Mouse (Mus musculus) lung, postnatal 10 days (tissue): ENCODE results near the gene Gpr4.

ENCODE experiments used
- DNase-seq: peaks from one replicate; pipeline ENCODE4 v3.0.0; 2021

Gene Gpr4

GRCm38 (mm10) chr7:19229404-19229803 is 17.1 kb downstream of the Gpr4 start:
- no peak for DNase-seq

GRCm38 (mm10) chr7:19230041-19230580 is 17.8 kb downstream of the Gpr4 start:
- no peak for DNase-seq

GRCm38 (mm10) chr7:19230899-19231298 is 18.6 kb downstream of the Gpr4 start:
- DNase-seq, result no peak

GRCm38 (mm10) chr7:19231849-19232248 is 19.5 kb downstream of the Gpr4 start:
- DNase-seq, result no peak

GRCm38 (mm10) chr7:19234652-19235051 is 22.3 kb downstream of the Gpr4 start:
- DNase-seq, result no peak

GRCm38 (mm10) chr7:19235092-19235671 is 22.8 kb downstream of the Gpr4 start:
- no peak for DNase-seq

- DNase-seq, result no peak
Observed at GRCm38 (mm10) chr7:19236411-19236810, 24.1 kb downstream of the Gpr4 start.

GRCm38 (mm10) chr7:19238344-19238743 is 26.0 kb downstream of the Gpr4 start:
- no peak for DNase-seq

GRCm38 (mm10) chr7:19239423-19239822 is 27.1 kb downstream of the Gpr4 start:
- DNase-seq, result peak; percentile 94

- DNase-seq, result no peak
Observed at GRCm38 (mm10) chr7:19239986-19240385, 27.6 kb downstream of the Gpr4 start.

GRCm38 (mm10) chr7:19240905-19241463 is 28.6 kb downstream of the Gpr4 start:
- DNase-seq, result no peak

GRCm38 (mm10) chr7:19242005-19242404 is 29.7 kb downstream of the Gpr4 start:
- DNase-seq, result no peak

- no peak for DNase-seq
Observed at GRCm38 (mm10) chr7:19243858-19244257, 31.5 kb downstream of the Gpr4 start.

GRCm38 (mm10) chr7:19245083-19245482 is 32.7 kb downstream of the Gpr4 start:
- no peak for DNase-seq

- DNase-seq, result no peak
Observed at GRCm38 (mm10) chr7:19246855-19247254, 34.5 kb downstream of the Gpr4 start.

- no peak for DNase-seq
Observed at GRCm38 (mm10) chr7:19247511-19247910, 35.2 kb downstream of the Gpr4 start.

GRCm38 (mm10) chr7:19252078-19252477 is 39.7 kb downstream of the Gpr4 start:
- no peak for DNase-seq

GRCm38 (mm10) chr7:19253437-19253836 is 41.1 kb downstream of the Gpr4 start:
- DNase-seq, result no peak

GRCm38 (mm10) chr7:19255395-19255794 is 43.1 kb downstream of the Gpr4 start:
- DNase-seq, result no peak

GRCm38 (mm10) chr7:19256567-19256966 is 44.2 kb downstream of the Gpr4 start:
- DNase-seq, result no peak

- DNase-seq, result peak; percentile 93
Observed at GRCm38 (mm10) chr7:19257390-19258022, 45.2 kb downstream of the Gpr4 start.

- DNase-seq, result no peak
Observed at GRCm38 (mm10) chr7:19258336-19258735, 46.0 kb downstream of the Gpr4 start.

GRCm38 (mm10) chr7:19265147-19265546 is 52.8 kb downstream of the Gpr4 start:
- DNase-seq, result no peak
